Mouse (Mus musculus): ENCODE measurements around the gene Wscd2.
A peak's percentile ranks its signal among the peaks of the same experiment; 100 is the strongest.

The Wscd2 gene

DNA sequence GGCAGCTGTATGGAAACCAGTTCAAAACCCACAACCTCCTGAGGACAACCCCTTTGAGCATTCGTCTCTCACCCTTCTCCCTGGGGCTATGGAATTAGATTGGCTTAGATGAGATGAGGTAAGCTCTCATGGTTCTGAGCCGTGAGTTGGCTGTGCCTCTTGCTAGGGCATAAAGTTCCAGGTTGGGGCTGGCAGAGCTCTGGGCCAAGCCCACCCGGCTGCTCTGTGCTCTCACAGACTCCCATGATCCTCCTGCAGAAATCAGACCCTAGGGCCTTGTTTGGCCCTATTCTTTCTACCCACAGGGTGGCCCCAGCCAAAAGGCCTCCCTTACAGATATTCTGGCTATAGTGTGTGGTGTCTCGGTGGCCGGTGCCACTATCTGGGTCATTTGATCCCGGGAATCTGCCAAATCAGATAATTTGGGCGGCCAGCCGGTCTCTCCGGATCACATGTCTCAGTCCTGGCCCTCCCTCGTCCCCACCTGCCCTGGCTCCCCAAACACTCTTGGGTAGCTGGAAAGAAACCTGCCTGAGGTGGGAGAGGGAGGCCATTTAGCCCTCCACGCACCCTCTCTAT, 4.5 kb upstream of the Wscd2 start:
- no peak for DNase-seq

DNA sequence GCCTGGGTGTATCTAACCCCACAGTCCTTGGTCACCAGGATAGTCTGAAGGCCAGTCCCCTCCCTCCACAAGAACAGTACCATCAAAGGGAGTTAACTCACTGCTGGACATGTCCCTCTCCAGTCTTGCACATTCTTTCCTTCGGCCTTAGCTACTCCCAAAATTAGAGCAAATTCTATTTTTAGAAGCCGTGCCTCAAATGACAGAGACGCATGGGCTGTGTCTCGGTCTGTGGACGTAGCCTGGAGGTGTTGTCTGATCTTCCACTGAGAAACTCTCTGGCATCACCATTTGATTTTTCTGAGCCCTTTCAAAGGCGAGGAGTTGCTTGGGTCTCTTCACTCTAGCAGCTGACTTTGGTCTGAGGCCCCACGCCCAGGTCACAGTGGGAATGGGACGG, 2.3 kb upstream of the Wscd2 start:
- DNase-seq: no peak

DNA sequence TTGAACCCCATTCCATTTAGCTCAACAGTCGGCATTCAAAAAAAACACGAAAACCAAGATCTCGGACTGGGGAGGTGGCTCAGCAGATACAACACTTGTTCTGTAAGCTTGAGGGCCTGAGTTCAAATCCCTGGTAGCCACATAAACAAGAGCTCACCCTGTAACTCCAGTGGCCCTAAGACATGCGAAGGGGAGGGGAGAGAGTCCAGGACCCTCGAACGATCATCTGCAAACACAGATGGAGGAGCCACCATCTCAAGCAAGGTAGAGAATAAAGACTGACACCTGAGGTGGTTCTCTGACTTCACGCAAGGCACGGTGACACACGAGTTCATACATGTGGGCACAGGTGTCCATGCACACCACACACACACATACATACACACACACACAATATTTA, 516 bp upstream of the Wscd2 start:
- DNase-seq: no peak

DNA sequence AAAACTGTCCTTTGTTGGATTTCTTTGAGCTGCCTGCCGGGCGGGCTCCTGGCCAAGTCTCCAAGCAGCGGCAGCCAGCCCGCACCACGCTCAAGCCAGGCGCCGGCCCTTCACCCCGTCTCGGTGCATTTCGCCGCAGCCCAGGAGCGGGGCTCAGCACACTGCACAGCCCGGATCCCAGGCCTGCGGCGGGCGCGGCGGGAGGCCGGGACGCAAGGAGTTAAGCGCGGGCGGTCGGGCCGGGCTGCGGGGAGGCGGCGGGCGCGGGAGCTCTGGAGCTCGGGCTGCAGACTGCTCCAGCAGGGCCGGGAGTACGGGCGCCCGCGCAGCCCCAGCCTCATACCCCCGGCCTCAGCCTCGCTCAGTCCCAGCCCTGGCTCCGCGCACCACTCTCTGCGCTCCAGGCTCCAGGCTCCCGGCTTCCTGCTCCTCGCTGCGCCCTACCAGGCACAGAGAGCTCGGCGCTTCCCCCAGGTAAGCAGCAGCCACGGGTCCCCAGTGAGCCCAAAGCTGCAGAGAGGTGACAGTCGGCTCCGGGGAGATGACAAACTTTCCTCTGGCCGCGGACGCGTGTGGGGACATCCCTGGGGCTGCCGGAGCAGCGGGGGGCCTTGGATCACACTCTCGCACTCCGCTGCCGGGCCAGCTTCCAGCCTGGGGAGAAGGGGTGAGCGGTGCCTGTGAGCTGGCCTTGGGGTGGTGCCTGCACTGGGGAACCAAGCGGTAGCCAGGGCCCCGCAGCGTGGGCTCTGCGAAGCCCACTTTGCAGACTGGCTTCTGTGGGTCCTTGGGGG, 531 bp downstream of the Wscd2 start:
- DNase-seq: peak; percentile 80

DNA sequence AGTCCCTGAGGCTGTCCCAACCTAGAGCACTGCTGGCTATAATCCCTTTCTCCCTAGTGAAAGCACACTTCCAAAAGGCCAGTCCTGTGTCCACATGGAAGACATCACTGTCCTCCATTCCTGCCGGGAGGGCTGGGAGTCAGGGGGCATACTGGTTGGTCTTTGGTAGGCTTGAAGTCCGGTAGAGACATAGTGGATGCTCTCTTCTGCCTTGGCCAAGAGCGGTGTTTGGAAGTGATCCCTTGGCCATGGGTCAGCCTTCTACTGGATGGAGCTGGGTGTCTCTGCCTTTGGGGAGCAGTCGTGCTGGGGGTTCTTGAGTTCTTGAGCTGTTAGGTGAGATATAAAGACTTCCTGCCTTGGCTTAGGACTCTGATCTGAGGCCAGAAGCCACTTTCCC, 1.4 kb downstream of the Wscd2 start:
- DNase-seq: no peak

DNA sequence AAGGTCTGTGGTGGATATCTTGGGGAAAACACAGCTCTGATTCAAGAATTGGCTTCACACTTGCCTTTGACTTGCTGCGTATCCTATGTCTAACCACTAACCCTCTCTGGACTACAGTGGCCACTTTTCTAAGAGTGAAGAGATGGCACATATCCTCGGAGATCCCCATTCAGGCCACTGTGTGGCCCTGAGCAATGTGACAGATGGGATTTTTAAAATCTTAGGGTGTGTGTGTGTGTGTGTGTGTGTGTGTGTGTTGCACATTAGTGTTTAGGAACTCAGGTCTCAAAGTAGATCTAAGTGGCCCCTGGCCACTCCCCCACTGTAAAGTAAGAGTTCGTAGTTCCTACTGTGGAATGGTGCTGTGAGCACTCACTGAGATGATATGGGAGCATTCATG, 1.9 kb downstream of the Wscd2 start:
- no peak for DNase-seq

DNA sequence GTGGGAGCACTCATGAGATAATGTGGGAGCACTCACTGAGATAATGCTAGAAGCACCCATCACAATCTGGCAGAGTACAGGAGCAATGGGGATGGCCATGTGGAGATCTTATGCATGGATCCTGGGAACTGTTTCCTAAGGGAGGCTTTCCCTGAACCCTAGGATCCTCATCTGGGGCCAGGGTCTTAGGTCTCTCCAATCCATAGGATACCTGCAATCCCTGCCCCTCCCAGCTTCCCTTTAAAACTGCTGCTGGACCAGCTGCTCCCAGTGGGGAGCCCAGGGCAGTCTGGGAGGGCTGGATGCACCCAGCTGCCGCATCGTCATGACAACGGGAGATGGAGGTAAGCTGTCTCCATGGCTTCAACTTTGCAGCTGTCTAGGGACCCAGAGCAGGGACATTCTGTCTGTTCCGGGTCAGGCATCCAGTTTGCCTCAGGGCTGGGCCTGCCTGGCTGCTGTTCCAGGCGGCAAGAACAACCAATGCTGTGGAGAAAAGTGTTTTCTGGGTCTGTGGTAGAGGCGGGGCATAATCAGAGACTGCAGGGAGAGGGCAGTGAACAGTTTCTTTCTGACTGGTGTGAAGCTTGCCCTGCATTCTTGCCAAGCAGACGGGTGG, 2.4 kb downstream of the Wscd2 start:
- peak; percentile 34 for DNase-seq

DNA sequence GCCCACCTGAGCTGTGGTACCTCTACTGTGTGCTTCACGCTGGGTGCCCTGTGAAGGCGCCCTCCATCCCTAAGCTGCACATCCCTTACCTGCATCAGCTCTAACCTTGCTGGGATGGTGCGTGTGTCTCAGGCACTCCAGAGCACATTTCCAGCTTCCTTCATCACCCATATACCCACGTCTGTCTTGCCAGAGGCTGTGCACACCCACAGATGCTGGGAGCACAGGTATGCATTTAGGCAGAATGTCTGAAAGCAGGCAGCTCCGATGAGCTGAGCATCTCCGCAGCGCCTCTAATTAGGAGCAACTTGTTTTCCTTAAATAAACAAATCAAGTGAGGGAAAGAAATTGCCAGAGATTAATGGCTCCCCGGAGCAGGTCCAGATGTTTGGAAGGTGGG, 3.9 kb downstream of the Wscd2 start:
- no peak for DNase-seq

DNA sequence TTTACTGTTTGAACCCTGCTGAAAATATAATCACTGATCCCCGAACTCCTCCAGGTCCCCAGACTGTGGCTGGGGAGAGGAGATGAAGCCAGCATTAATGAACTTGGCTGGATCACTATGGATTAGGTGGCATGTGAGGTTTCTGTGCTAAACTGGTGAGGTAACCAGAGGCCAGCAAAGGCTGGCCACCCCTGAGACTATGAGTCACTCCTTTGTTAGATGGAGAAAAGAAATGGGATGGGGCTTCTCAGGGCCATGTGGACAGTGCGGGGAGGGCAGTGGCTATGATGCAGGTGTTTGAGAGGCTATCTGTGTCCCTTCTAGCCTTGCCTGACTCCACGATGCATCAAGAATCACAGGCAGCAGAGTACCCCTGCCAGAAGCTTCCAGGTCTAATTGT, 6.8 kb downstream of the Wscd2 start:
- DNase-seq: no peak

DNA sequence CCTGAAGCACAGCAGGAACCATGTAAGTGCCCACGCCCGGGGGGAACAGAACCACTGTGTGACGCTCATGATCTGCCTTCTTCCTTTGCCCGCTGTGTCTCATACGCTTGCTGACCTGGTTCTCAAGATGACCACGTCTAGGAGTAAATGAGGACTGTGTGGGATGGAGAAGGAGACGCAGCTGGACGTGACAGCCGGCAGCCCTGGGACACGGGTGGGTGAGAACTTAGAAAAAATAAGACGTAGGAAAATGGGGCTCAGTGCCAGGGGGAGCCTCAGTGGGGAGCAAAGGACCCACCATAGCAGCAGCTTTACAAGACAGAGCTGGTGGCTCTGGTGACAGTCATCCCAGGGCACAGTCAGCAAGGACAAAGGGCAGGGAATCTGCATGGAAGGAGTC, 9.3 kb downstream of the Wscd2 start:
- DNase-seq: no peak

DNA sequence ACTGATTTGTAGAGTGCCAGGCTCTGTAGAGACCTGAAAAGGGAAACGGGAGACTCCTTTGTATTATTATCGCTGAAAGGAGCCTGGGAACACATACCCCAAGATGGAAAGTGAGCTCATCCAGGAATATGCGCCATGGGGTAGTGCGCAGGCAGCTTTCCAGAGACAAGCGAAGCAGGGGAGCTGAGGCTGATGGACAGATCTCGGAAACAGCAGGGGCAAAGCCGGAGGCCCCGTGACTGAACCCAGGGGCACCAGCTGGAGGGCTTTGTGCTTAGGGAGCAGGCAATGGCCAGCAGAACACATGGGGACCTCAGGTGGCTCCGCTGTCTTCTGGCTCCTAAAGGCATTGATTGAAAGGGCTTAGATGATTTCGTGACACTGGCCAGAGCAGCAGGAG, 13.1 kb downstream of the Wscd2 start:
- DNase-seq: peak; percentile 47

DNA sequence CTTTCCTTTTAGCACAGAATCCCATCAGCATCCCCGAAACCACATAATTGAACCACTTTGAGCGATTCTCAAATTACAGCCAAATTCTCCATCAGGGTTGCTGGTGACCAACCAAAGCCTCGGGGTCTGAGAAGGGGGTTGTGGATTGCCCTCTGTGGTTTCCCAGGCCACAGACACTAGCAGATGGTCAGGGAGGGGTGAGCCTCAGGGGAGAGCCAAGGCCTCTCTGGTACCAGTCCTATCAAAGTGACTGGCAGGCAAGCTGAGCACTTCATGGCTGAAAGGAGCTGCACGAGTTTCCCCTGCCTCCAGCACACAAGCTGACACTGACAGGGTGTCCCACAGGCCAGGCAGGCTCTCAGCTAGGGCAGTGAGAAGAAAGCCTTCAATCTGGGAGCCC, 14.5 kb downstream of the Wscd2 start:
- no peak for DNase-seq

DNA sequence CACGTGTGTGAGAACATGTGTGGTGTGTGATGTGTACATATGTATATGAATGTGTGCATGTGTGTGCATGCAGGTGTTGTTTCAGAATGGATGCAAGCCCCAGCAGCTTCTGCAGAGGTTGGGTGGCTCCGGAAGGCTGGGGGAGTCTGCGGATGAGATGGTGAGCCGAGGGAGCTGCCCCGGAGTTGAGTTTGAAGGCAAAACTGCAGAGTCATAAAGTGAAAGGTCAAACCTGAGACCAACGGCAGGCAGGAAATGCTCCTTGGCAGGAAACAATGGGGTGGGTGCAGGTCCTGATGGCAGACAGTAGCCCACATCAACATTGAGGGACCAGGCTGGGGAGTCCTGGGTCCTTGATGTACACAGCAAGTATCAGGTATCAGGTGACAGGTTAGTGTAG, 15.9 kb downstream of the Wscd2 start:
- DNase-seq: no peak

DNA sequence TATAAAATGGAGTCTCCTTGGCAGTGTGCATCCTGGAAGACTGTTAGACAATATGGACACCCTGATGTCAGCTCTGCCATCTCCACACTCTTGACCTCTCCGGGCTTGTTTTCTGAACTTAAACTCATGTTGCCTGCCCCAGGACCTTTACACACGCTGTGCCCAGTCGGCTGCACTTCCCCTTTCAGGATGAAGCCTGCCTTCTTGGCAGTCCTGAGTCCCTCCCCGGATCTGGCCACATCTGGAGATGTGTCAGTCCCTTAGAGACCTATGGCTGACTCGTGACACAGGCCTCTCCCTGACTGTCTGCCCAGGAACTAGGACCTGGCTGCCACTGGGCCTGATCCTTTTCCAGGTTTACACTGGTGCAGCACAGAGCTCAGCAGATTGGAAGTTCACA, 16.6 kb downstream of the Wscd2 start:
- no peak for DNase-seq

DNA sequence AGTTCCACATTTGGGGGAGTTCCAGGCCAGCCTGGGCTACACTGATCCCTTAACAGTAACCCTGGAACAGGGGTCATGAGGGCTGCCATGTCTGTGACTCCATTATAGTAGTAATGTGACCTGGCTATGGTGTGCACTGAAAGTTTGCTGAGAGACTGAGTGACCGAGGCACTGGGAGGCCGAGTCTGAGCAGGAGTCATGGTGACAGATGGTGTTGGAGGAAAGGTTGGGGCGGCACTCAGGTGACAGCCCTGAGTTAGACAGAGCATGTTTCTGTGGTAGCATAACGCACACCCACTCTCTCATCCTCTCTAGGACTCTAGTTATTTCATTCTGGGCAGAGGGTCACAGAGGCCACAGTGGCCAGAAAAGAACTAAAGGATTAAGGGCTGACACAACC, 19.0 kb downstream of the Wscd2 start:
- DNase-seq: no peak

DNA sequence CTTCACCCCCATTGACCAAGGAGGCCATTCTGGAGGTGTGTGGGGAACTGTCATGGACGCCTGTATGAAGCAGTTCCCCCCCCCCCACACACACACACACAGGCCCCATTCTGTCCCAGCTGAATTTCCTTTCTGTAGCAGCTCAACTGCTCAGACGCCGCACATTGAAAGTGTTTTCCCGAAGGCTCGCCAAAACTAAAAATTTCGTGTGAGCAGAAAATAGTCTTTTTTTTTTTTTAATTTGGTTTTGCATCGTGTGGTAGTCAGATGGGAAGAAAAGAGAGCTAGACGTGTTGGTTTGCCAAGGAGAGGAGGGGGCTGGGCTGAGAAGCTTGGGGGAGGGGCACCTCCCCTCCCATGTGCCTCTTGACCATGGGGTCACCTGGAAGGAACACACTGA, 23.5 kb downstream of the Wscd2 start:
- no peak for DNase-seq

DNA sequence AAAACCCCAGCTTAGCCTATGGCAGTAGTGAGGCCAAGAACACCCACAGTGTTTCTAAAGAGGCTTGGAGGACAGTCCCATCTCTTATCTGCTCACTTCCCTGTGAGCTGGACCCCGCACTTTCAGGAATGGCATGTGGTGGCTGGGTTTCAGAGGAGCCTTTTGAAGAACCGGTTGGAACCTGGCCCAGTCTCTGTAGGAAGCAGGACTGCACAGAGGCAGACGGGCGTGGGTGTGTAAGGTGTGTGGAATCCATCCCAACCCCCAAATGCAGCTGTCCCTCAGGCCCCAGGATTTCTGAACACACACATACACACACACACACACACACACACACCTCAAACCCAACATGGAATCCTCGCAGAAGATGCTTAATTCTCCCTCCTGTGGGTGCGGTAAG, 23.9 kb downstream of the Wscd2 start:
- DNase-seq: peak; percentile 86

DNA sequence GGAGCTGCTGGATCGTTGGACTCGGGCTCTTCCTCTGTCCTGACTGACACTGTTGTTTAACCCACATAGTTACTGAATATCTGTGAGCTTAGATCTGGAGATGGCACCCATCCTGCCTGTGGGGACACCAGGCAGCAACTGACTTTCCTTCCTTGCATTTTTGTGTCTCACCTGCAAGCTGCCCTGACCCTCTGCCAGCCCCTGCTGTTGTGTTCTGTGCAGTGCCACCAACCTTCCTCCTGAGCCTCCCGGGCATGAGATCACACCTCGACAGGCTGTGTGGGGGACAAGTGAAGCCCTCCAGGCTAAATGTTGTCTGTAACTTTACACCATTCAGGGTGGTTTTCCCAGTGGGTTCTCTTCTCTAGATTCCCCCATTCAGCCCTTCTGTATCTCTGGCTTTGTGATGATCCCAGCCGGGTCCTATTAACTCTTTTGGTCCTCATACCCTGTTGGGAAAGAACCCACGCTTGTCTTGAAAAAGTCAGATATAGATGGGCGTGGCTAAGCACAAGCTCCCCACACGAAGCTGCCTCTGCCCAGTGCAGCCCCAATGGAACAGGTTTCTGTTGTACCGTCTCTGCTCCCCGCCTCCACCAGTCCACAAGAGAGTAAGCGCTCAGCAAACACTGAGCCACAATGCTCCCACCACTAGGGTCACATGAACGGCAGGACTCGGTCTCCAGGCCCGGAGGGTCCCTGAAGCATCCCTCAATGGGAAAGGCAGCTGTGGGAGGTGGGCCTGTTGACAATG, 26.2 kb downstream of the Wscd2 start:
- DNase-seq: no peak

DNA sequence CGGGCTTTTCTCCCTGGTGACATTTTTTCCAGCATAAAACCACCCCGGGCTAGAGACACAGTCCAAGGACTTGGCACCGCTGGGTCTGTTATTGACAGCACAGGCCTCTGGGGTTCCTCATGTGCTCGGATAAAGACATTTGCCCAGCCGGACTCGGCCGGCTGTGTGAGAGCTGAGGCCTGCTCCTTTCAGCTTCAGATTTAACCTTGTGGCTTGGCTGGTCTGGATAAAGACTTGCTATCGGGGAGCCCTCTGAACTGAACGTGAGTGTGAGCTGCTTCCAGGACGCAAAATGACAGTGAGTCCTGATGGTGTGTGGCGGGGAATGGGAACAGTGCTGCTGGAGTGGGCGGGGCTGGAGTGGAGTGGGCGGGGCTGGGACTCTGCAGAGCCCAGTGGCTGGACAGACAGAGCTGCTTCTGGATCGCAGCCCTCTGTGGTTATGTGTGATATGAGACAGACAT, 26.8 kb downstream of the Wscd2 start:
- DNase-seq: no peak

DNA sequence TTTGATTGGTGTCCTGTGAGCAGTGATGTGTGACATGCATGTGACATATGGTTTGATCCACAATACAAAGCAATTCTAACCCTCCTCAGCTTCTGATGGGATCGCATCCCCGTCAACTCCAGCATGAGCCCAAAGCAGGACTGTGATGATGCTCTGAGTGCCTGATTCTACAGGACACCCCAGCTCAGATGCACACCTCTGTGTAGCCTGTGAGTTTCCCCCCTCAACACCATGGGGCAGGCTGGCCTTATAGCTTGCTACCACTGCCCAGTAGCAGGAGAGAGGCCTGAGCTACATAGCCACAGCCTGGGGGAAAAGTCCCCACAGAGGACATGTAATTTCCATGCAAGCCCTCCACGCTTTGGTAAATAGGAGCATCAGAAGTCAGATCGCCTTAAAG, 27.3 kb downstream of the Wscd2 start:
- DNase-seq: no peak

DNA sequence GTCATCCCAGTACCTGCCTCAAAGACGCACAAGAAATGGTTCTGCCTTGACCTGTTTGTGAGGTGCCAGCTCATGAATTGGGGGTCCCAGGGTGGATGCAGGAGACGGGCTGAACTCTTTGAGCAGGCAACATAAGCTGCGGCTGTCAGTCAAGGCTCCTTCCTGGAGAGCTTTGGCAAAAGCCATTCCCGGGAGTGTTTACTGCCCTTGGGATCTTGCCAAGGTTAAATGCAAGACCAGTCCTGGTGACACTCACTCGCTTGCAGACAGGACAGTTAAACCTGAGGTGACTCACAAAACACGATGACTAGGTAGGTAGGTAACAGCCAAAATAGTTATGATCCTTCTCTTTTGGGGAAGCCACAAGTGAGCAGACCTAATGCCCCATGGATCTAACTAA, 30.9 kb downstream of the Wscd2 start:
- no peak for DNase-seq

DNA sequence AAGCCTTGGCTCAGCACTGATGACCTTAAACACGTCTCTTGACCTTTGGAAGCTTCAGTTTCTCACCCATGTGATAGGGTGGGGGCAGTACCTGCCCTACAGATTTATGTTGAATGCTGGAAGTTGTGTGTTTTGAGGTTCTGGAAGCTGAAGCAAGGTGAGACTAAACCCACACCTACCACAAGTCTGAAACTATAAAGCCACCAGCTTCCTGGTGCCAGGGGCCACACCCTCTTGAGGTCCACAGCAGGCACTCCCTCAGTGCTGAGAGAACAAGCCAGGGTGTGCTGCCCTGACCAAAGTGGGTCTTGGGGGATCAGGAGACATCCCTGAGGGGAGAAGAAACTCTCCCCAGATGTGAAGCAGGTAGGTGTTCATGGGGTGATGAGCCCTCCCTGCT, 48.7 kb downstream of the Wscd2 start:
- no peak for DNase-seq

DNA sequence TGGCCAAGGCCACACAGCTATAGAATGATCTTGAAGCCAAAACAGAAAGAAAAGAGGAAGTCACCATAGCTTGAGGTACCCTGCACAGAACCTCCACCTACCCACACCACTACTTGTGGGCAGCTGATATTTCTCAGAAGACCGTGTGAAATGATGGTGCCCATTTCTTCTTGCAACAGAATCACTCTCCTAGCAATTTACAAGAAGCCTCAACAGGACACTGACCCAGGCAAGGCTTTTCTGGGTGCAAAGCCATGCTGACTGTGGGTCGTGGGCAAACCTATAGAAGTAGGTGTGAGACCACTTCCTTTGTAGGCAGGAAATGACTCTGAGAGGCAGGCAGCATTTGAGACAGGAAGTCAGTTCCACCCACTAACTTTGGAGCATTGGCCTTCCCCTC, 49.3 kb downstream of the Wscd2 start:
- no peak for DNase-seq

DNA sequence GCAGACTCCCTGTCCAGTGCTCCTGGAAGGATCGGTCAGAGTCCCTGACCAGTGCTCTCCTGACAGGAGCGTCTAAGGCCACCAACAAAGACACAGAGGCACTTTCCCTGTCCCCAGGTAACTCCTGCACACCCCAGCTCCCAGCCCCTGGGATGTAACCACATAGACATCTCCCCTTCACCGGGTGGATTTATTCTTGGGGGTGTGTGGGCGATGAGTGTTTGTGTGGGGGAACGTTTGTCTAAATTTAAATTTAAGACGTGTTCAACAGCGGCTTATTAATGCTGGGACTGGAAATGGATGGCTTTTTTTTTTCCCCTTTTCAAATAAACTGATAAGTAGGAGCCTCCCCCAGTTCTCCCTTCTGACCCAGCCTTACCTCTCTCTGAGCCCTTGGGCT, 49.7 kb downstream of the Wscd2 start:
- DNase-seq: peak; percentile 23
